Mouse (Mus musculus): ENCODE data around the gene Capns2. TPM values are rescaled to one million over a fixed set of nuclear protein-coding genes. Genes with fewer than 3 reads are reported as not detected.

The Capns2 gene
- total RNA-seq, 1 experiment from 2014 or later = 15.7 TPM

DNA sequence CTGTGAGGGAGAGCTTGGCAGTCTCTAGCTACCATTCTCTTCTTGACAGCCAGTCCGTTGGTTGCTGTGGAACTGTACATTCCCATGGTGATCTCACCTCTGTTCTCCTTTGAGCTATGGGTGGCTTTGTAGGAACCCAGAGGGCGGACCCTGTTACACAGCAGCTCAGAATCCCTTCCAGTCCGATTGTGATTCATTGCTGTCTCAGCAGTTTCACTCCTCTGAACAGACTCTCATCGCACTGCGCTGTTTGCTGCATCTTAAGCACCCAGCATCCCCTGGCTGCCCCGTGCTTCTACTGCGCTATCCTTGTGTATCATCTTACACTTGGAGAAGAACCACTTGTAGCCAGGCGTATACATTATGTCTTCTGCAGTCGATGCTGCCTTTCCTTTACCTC lies 1.6 kb upstream of the Capns2 start:
- no peak for ATAC-seq (ENCODE audit: extremely low read depth, insufficient number of reproducible peaks, low FRiP score, poor library complexity, severe bottlenecking)

DNA sequence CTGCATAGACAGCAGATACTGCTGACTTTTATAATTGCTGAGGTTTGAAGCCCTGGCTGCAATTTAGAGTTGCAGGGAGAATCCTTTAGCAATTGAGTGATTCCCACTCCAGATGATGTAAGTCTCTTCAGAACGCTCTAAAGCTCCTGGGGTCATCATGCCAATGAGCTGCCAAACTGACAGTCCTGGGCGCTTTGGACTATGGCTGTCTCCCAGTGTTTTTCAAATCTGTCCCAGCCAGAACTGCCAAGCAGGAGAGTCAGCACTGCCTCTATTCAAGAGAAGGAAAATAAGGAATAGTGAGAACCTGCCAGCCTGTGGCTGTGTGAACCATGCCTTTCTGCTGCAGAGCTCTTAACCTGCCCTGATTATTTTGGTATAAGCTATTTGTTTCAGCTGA lies 1.8 kb downstream of the Capns2 start:
- ATAC-seq (ENCODE audit: extremely low read depth, insufficient number of reproducible peaks, low FRiP score, poor library complexity, severe bottlenecking) = no peak

DNA sequence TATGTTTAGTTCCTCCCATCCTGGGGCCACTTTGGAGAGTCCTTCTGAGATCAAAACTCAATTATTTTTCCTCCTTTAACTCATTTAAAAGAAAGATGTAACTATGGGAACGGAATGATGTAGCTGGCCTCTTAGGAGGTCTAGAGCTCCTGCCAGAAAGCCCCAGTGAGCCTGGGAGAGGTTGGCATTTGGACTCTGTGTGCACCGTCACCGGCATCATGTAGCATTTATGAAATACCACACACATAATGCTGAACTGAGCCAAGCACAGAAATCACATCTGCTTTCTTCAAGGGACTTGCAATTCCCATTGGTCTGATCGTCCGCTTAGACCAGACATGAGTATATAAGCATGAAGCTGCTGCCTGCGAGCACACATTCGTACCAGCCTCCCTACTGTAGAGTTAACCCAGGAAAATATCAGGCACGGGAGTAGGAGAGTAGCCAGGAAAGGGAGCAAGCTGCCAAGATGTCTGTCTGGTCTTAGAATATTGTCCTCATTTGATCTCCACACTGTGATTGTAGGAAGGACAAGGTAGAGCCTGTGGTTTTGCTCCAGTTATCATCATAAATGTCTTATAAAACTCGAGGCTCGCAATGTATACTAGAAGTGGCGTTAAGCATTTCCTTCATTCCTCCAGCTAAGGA lies 2.4 kb downstream of the Capns2 start:
- ATAC-seq (ENCODE audit: extremely low read depth, insufficient number of reproducible peaks, low FRiP score, poor library complexity, severe bottlenecking) = no peak

DNA sequence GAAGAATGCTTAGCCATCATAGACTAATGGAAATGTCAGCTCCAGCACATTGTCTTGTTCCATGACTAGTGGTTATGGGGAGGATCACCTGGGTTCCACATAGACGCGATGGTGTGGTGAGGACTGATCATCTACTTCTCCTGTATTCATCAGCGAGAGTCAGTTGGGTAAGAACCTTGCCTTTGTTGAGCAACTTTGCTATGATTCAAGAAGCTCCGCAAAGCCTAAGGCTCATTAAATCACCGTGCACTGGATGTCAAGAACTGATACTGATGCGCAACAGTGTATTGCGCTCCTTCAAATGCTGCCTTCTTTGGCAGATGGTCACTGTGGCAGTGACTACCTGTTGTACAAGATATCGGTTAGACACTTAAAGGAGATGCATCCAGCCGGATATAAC lies 5.3 kb downstream of the Capns2 start:
- ATAC-seq (ENCODE audit: extremely low read depth, insufficient number of reproducible peaks, low FRiP score, poor library complexity, severe bottlenecking) = no peak

DNA sequence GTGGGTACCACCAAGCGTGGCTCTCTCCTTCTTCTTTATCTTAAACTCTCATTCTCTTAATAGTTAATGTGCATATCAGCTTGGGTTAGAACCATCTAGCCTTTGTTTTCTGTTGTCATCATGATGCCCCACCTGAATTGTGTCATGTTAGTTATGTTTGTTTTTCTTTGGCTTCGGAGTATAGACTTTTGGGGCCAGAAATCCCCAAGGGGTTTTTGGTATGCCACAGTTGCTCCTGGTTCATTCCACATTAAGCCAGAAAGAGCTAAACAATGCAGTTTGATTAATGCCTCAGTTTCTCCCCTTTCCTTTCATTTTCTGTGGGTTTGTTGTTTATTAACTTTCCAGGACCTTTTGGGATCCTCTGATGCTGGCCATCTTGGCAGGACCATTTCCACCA lies 7.2 kb downstream of the Capns2 start:
- ATAC-seq (ENCODE audit: extremely low read depth, insufficient number of reproducible peaks, low FRiP score, poor library complexity, severe bottlenecking) = no peak

DNA sequence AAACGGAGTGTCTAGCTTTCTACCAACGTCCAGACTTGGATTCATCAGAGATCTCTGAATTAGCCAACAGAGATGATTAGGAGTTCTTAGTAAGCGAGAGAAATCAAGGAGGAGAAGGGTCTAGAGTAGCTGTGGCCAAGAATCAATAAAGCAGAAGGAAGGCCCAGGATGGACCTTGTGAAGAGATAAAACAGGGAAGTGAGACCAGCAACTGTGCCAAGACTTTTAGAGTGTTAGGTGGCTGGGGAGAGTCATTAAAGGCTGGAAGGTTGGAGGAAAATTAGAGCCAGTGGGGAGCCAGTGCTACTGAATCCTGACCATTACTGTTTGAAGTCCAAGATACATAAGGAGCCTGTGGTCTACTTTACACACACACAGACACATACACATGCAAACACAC lies 10.3 kb downstream of the Capns2 start:
- ATAC-seq (ENCODE audit: extremely low read depth, insufficient number of reproducible peaks, low FRiP score, poor library complexity, severe bottlenecking) = no peak

DNA sequence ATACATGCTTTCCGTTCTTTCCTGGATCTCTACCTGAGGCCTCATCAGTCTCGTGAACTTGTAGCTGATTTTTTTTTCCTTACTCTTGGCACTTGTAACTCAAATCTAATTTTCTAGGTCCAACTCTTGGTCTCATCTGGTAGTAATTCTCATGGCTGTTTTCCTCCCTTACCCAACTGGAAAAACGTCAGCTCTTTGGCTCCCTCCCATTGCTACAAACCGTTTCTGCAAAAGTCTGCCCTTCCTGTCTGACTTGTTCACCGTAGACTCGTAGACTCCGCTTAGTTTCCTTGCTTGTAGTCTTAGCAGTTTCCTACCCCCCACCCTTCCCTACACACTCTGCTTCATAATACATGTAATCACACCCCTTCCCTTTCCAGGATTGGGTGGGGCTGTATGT lies 12.2 kb downstream of the Capns2 start:
- no peak for ATAC-seq (ENCODE audit: extremely low read depth, insufficient number of reproducible peaks, low FRiP score, poor library complexity, severe bottlenecking)

DNA sequence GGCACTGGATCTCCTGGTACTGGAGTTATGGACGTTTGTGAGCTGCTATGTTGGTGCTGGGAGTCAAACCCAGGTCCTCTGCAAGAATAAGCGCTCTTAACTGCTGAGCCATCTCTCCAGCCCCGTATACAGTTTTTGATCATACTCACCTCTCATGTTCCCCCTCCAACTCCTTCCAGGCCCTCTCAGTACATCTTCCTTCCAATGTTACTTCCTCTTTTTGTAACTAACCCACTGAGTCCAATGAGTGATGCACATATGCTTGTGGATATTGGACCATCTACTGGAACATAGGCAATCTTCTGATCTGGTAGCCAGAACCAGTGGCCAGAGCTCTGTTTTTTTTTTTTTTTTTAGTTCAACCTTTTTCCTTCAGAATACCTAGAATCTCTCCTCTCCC lies 14.9 kb downstream of the Capns2 start:
- no peak for ATAC-seq (ENCODE audit: extremely low read depth, insufficient number of reproducible peaks, low FRiP score, poor library complexity, severe bottlenecking)

DNA sequence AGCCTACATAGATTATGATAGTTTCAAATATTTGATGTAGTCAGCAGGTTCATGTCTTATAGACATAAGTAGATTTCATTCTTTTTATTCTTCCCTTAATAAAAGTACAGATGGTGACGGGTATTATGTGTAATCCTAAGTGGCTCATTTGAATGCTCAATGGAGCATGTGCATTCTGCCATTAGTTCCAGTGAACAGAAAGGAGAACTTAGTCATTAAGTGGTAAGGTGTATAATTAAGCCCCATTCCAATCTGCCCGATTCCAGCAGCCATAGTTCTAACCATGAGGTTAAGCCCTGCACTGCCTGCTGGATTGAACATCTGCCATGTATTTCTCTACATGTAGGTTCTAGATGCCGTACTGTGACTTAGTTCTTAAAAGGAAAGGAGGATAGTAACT lies 20.6 kb downstream of the Capns2 start:
- no peak for ATAC-seq (ENCODE audit: extremely low read depth, insufficient number of reproducible peaks, low FRiP score, poor library complexity, severe bottlenecking)

DNA sequence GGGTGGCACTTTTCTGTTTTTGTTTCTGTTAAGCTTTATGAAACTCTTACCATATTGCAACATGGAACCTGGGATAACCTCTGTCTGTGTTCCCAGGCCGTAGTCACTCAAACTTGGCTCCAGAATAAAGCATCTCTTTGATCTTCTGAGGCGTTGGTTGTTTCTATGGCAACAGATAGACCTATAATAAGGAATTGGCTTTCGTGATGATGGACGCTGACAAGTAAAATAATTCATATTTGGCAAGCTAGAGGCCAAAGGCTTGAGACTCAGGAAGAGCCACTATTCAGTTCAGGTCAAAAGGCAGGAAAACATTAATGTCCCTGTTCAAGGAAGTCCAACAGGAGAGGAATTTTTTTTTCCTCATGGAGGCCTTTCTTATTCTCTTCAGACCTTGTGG lies 27.8 kb downstream of the Capns2 start:
- no peak for ATAC-seq (ENCODE audit: extremely low read depth, insufficient number of reproducible peaks, low FRiP score, poor library complexity, severe bottlenecking)

DNA sequence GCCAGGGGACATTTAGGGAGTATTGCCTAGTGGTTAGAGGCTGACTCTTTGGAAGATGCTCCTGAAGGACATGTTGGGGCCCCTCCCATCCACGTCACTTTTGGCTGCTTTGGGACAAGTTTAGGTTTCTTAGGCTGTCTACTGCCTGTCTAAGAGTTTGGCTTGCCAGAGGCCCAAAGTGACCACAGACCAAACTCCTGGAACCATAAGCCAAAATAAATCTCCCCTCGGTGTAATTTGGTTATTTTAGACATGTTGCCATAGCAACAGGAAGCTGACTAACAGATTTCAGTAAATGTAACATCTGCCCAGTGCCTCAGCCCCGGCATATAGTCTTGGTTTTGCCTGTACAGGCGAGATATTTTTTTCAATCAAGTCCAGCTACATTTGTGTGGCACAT lies 36.8 kb downstream of the Capns2 start:
- ATAC-seq (ENCODE audit: extremely low read depth, insufficient number of reproducible peaks, low FRiP score, poor library complexity, severe bottlenecking) = no peak

DNA sequence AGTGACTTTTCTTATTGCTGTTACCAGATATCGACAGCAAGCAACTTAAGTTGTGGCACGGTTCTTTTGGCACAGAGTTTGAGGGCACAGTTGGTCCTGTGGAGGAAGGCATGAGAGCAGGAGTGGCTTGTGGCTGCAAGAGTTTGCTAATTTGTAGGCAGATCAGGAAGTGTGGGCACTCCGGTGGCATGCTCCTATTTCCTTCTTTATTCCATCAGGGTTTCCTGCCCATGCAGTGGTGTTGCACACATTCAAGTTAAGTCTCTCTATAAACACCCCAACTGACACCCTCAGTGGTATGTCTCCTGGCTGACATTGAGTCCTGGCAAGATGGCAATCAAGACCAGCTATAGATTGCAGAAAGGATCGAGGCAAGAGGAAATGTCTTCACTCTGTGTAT lies 47.9 kb downstream of the Capns2 start:
- no peak for ATAC-seq (ENCODE audit: extremely low read depth, insufficient number of reproducible peaks, low FRiP score, poor library complexity, severe bottlenecking)

DNA sequence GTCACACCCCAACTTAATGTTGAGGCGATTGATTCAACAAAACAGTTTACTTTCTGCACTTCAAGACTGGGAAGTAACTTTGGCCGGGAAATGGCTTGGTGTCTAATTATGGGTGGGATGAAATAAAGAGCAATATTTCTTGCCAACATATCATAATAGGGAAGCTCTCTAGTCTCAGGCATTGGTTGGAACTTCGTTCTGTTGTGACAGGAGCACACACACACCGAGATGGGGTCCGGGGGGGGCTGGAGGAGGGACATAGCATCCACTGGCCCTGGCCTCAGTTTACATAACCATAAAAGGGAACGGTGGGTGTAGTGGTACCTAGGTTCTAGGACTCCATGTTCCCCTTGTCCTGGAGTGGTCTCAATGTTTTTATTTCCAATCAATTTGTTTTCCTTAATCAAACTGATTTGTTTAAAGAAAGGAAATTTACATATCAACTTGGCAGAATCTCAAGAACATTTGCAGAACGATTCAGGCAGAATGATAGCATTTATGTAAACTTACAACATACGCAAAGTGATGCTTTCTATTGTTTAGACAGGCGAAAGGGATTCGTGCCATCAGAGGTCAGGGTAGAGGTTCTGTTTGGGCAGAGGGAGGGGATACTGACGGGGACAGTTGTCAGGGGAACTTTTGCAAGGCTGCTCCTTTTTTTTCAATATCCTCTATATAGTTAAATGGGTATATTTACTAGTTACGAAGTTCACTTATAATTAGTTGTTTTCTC lies 49.6 kb downstream of the Capns2 start:
- no peak for ATAC-seq (ENCODE audit: extremely low read depth, insufficient number of reproducible peaks, low FRiP score, poor library complexity, severe bottlenecking)

Other genes starting within 250 kb of the Capns2 start
- gene Irx6, start 227.1 kb upstream of the Capns2 start, total RNA-seq (2017) = not detected in 2 replicates
- gene Mmp2, start 74.1 kb upstream of the Capns2 start, total RNA-seq (2017) = 0.86 TPM in 1 of 2 replicates, not detected in the other
- 159 and 165 TPM in 2 replicates for gene Lpcat2, start 46.1 kb upstream of the Capns2 start, total RNA-seq (2017)
- gene Slc6a2, start 58.7 kb downstream of the Capns2 start, total RNA-seq (2017) = not detected in 2 replicates
- not detected in 2 replicates for gene Ces1a, start 146.8 kb downstream of the Capns2 start, total RNA-seq (2017)
- gene Ces1b, start 178.6 kb downstream of the Capns2 start, total RNA-seq (2017) = not detected in 2 replicates
- gene Ces1c, start 229.9 kb downstream of the Capns2 start, total RNA-seq (2017) = not detected in 2 replicates

All from neutrophil, adult 5-6 weeks (primary cell).